Mouse (Mus musculus): ENCODE results near the gene Uap1l1.
A peak's percentile ranks its signal among the peaks of the same experiment; 100 is the strongest.
"Not testable (repeated sequence)": the region's sequence is repeated elsewhere in the genome, so short reads cannot be mapped to it uniquely, and the experiment has no call there.

The Uap1l1 gene

GRCm38 (mm10) chr2:25365091-25365761 is at the start of gene Uap1l1:
Gene Uap1l1 (minus strand): TSS chr2:25365682.
- peak; percentile 41 for DNase-seq (ENCODE audit: low read depth)

GRCm38 (mm10) chr2:25413436-25413835 is 48.0 kb upstream of the Uap1l1 start:
- DNase-seq (ENCODE audit: low read depth) = not testable (repeated sequence)

- no peak for DNase-seq (ENCODE audit: low read depth)
These were observed 43.4 kb upstream of the Uap1l1 start for GRCm38 (mm10) chr2:25408908-25409307.

- DNase-seq (ENCODE audit: low read depth) = no peak
These were observed 38.5 kb upstream of the Uap1l1 start for GRCm38 (mm10) chr2:25403994-25404393.

DNA sequence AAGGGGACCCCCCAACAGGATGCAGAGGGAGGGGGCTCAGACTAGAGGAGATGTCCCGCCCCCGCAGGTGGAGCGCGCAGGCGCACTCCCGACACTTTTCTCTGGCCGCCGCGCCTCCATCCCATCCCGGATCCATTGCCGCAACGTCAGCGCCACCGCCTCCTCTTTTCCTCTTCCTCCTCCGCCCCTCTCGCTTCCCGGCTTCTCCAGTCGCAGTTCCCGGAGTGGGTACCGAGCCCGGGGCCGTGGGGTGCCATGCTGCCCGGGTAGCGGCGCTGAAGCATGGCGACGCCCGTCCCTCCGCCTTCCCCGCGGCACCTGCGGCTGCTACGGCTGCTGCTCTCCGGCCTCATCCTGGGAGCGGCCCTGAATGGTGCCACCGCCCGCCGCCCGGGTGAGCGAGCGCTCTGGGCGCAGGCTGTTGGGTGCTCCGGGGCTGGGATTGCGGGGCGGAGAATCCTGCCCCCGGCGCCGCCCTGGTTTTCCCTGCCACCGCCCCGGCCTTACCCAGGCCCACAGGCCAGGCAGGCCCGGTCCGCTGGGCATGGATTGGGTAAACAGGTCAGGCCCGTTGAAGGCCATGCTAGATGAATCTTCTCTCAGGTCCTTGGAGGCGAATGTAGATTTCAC is 37.6 kb upstream of the Uap1l1 start:
- no peak for DNase-seq (ENCODE audit: low read depth)

- peak; percentile 95 for DNase-seq (ENCODE audit: low read depth)
These were observed 37.0 kb upstream of the Uap1l1 start for GRCm38 (mm10) chr2:25402377-25402971.

DNA sequence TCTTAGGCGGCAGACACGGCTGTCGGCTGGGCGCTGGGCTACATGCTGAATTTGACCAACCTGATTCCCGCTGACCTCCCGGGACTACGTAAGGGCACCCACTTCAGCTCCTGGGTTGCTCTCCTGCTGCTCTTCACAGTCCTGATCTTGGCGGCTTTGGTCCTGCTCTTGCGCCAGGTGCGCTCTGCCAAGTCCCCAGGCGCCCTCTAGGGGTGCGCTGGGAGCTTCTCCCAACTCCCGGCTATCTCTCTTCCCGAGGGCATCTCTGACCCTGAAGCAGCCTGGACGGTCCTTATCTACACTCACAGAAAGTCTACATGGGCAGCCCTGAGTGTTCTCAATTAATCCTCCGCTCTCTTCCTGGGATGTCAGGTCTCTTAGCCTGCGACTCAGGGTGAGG is 35.3 kb upstream of the Uap1l1 start:
- no peak for DNase-seq (ENCODE audit: low read depth)

- DNase-seq (ENCODE audit: low read depth) = no peak
These were observed 34.8 kb upstream of the Uap1l1 start for GRCm38 (mm10) chr2:25400291-25400690.

- no peak for DNase-seq (ENCODE audit: low read depth)
These were observed 33.6 kb upstream of the Uap1l1 start, which contains the start of gene Npdc1 for GRCm38 (mm10) chr2:25399051-25399450. Gene Npdc1 (plus strand): TSS chr2:25399351.

- no peak for DNase-seq (ENCODE audit: low read depth)
These were observed 32.6 kb upstream of the Uap1l1 start for GRCm38 (mm10) chr2:25398065-25398464.

GRCm38 (mm10) chr2:25397010-25397409 is 31.5 kb upstream of the Uap1l1 start:
- no peak for DNase-seq (ENCODE audit: low read depth)

- DNase-seq (ENCODE audit: low read depth) = no peak
These were observed 31.1 kb upstream of the Uap1l1 start for GRCm38 (mm10) chr2:25396597-25396983.

- DNase-seq (ENCODE audit: low read depth) = no peak
These were observed 30.5 kb upstream of the Uap1l1 start, which contains the start of gene Entpd2 for GRCm38 (mm10) chr2:25395721-25396596. Gene Entpd2 (plus strand): TSS chr2:25395874.

DNA sequence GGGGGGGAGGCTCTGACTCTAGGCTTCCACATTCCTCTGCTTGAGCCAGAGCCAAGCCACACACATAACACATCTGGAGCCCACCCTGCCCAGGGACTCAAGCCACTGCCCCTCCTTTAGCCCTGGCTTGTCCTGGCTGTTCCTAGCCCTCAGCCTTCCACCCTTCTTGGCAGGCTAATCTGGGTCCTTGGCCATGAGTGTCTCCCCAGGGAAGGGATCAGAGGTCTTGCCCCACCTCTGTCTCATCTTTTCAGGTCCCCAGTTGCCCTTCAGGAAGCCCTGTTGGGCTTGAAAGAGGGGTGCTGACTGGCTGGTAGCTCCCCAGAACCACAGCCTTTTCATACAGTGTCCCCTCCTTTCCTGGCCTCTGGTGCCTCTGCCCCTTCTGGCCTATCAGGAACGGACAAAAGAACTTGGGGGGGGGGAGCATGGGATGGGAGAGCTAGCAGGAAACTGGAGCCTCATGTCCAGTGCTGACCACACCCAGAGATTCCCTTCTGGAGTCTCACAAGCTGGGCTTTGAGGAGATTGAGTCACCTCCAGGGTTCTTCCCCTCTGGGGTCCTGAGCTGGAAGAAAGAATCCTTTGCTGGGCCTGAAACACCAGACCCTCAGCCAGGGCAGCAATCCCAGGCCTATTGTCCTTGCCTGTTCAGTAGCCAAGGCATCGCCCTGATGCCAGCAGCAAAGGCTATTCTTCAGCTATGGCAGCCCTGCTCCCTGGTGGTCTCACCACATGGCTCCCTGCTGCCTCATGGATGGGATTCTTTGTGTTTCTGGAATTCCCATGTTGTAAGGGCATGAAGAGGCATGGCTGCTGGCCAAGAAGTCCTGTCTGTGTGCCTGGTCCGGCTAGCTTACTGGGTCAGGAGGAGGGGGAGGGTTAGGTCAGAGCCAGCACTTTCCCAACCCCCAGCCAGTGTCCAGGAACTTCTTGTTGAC is 29.1 kb upstream of the Uap1l1 start:
- no peak for DNase-seq (ENCODE audit: low read depth)

DNA sequence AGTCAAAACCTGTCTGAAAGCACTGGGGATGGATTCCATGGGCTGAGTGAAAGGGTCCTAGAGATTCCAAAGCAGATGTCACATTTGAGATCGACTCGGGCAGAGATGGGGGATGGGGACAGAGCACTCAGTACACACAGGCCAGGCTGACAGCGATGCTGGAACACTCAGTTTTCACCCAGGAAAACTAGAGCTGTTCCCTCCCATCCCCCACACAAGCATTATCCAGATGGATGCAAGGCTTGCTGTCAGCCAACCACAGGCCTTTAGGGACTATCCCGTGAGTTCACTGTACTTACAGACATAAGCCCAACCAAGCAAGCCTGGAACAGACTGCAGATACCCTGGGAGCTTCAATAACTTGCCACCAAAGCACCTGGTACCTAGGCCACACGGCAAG is 25.8 kb upstream of the Uap1l1 start:
- DNase-seq (ENCODE audit: low read depth) = no peak

DNA sequence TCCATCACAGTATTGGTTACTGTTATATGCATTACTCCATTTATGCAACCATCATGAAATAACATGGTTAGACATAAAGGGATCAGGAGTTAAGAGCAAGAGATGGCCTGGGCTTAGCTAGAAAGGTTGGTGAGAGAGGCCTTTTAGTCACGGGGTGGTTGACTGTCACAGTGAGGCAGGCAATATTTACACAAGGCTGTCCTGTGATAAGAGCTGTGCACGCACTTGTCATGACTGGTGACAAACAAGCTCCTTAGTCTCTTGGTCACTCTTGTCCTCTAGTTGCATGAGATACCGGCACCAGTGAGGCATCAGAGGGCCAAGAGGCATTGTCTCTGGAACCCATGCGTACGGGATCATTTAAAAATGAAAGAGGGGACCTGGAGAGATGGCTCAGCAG is 19.0 kb upstream of the Uap1l1 start:
- DNase-seq (ENCODE audit: low read depth) = no peak

GRCm38 (mm10) chr2:25376589-25376988 is 11.1 kb upstream of the Uap1l1 start:
- DNase-seq (ENCODE audit: low read depth) = no peak

GRCm38 (mm10) chr2:25373431-25373830 is 7.9 kb upstream of the Uap1l1 start:
- no peak for DNase-seq (ENCODE audit: low read depth)

GRCm38 (mm10) chr2:25372644-25373391 is 7.3 kb upstream of the Uap1l1 start:
- DNase-seq (ENCODE audit: low read depth) = no peak
